Mouse (Mus musculus) 416B (cell line): ENCODE measurements around the gene Adam26b.
"Not testable (repeated sequence)": the region's sequence is repeated elsewhere in the genome, so short reads cannot be mapped to it uniquely, and the experiment has no call there.

Source experiments
- DNase-seq: peaks from one replicate; pipeline ENCODE4 v3.0.0; 2011; ENCODE audit warnings: low read depth

Adam26b gene

DNA sequence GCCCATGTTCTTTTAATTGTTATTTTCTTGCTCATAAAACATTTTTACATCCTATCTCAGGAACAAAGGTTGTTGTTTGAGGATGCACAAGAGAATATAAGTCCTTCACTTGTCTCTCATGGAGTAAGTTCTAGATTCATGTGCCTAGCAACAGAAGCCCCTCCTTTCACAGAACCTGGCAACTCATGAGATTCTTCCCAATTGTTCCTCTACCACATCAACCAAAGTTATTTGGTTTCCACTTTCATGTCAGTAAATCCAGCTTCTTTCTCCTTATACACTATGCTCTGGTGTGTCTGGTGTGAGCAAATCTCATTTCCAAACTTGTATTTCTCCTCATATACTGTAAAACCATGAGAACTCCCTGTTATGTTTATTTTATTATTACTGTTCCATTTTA, at the start of gene Adam26b:
Adam26b (minus strand) TSS at position 101 of the 400 bp plus-strand sequence.
- DNase-seq: not testable (repeated sequence)

DNA sequence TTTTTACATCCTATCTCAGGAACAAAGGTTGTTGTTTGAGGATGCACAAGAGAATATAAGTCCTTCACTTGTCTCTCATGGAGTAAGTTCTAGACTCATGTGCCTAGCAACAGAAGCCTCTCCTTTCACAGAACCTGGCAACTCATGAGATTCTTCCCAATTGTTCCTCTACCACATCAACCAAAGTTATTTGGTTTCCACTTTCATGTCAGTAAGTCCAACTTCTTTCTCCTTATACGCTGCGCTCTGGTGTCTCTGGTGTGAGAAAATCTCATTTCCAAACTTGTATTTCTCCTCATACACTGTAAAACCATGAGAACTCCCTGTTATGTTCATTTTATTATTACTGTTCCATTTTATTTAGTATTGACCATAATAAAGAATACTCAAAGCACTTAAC, 48.7 kb upstream of the Adam26b start, which contains the start of gene Adam26a:
Adam26a (minus strand) TSS at position 101 of the 400 bp plus-strand sequence.
- DNase-seq: not testable (repeated sequence)
